In genomic region chr7:137267441-137267840, GRCm38 (mm10) we compare ENCODE assay signal across 10 mouse cellular contexts. TPM values are rescaled to one million over a fixed set of nuclear protein-coding genes. Genes with fewer than 3 reads are reported as not detected.
DNase-seq lines count a peak whose midpoint lies in the region; ATAC-seq and TF ChIP-seq lines count a peak whose summit lies in the region.
"Had no signal": no experiment of that assay in that cellular context is flagged by ENCODE, and none has a peak within 500 bp of the region (broad histone marks: within the 10 kb centered on the region; RNA-seq: fewer than 3 reads in every experiment).

No protein-coding gene starts in this region.

- peak; percentile 35 to 39 for DNase-seq in heart, adult 2 months
- no peak for DNase-seq in heart, embryonic 10.5 days (ENCODE audit: low spot score)
- no peak for DNase-seq in hindbrain, embryonic 10.5 days (ENCODE audit: low spot score)
- DNase-seq in testis, postnatal 14 days (ENCODE audit: low spot score): no peak
- no peak for DNase-seq in urinary bladder, postnatal 14 days (ENCODE audit: low spot score)
- no peak for DNase-seq in cerebellum, adult 11-12 months
- DNase-seq: cerebellum, adult 18-20 months; thymus, postnatal 25 days had no signal

- no peak overlapping the region for H3K4me3 ChIP-seq in heart, adult 2 months
- H3K4me3 ChIP-seq in heart, embryonic 10.5 days: no peak overlapping the region
- no peak overlapping the region for H3K4me3 ChIP-seq in embryonic facial prominence, embryonic 13.5 days
- no peak overlapping the region for H3K4me3 ChIP-seq in hindbrain, embryonic 10.5 days
- no peak overlapping the region for H3K4me3 ChIP-seq in midbrain, embryonic 15.5 days

- 55% methylated on average over 9 of the region's 9 CpGs for WGBS in heart, adult 2 months
- WGBS in heart, embryonic 10.5 days: 75% methylated on average over 9 of the region's 9 CpGs
- 57% methylated on average over 9 of the region's 9 CpGs for WGBS in embryonic facial prominence, embryonic 13.5 days
- 66% methylated on average over 9 of the region's 9 CpGs for WGBS in hindbrain, embryonic 10.5 days
- 63% methylated on average over 9 of the region's 9 CpGs for WGBS in midbrain, embryonic 15.5 days

- no peak overlapping the region for H3K27ac ChIP-seq in heart, adult 2 months
- no peak overlapping the region; the same call in 1 of the 2 replicates for H3K27ac ChIP-seq in heart, embryonic 10.5 days
- peak overlapping the region; percentile 19; the same call in 1 of the 2 replicates for H3K27ac ChIP-seq in embryonic facial prominence, embryonic 13.5 days
- peak overlapping the region; percentile 24 for H3K27ac ChIP-seq in hindbrain, embryonic 10.5 days
- peak overlapping the region; percentile 18; the same call in 1 of the 2 replicates for H3K27ac ChIP-seq in midbrain, embryonic 15.5 days

- no peak for ATAC-seq in embryonic facial prominence, embryonic 13.5 days (ENCODE audit: insufficient number of reproducible peaks, insufficient read depth, low FRiP score, low TSS enrichment, low read depth)
- no peak for ATAC-seq in midbrain, embryonic 15.5 days (replicated peaks)

- intact Hi-C loops in heart, adult 2 months (cut with DNase I): no loop called here

- H3K9ac ChIP-seq in heart, adult 2 months (ENCODE audit: low read depth, low read length): no peak overlapping the region
- peak overlapping the region; percentile 16; the same call in 1 of the 2 replicates for H3K9ac ChIP-seq in embryonic facial prominence, embryonic 13.5 days
- H3K9ac ChIP-seq in midbrain, embryonic 15.5 days: no peak overlapping the region

- no peaks in the 10 kb centered on the region for H3K36me3 ChIP-seq in heart, adult 2 months (ENCODE audit: control insufficient read depth, insufficient read depth, low read length)
- no peaks in the 10 kb centered on the region for H3K36me3 ChIP-seq in heart, embryonic 10.5 days
- H3K36me3 ChIP-seq in embryonic facial prominence, embryonic 13.5 days: no peaks in the 10 kb centered on the region
- no peaks in the 10 kb centered on the region for H3K36me3 ChIP-seq in hindbrain, embryonic 10.5 days
- H3K36me3 ChIP-seq in midbrain, embryonic 15.5 days (replicated peaks): no peaks in the 10 kb centered on the region

- no peaks in the 10 kb centered on the region for H3K9me3 ChIP-seq in heart, embryonic 10.5 days
- no peaks in the 10 kb centered on the region for H3K9me3 ChIP-seq in embryonic facial prominence, embryonic 13.5 days
- no peaks in the 10 kb centered on the region for H3K9me3 ChIP-seq in hindbrain, embryonic 10.5 days
- no peaks in the 10 kb centered on the region for H3K9me3 ChIP-seq in midbrain, embryonic 15.5 days

- H3K4me2 ChIP-seq in embryonic facial prominence, embryonic 13.5 days: no peak overlapping the region
- peak overlapping the region; percentile 11; the same call in 1 of the 2 replicates for H3K4me2 ChIP-seq in midbrain, embryonic 15.5 days

- H3K79me2 ChIP-seq in heart, adult 2 months (replicated peaks; ENCODE audit: control insufficient read depth, insufficient read depth, low read length): no peaks in the 10 kb centered on the region

- TF ChIP-seq POLR2A in heart, adult 2 months (IDR thresholded peaks at IDR 0.05; ENCODE audit: insufficient read depth, low read depth, low read length): no peak

- H3K27me3 ChIP-seq in heart, adult 2 months (ENCODE audit: control insufficient read depth, insufficient read depth, low read length): no peaks in the 10 kb centered on the region
- H3K27me3 ChIP-seq in heart, embryonic 10.5 days (ENCODE audit: insufficient read depth, poor library complexity, severe bottlenecking): peaks cover 55% of the 10 kb centered on the region
- H3K27me3 ChIP-seq in embryonic facial prominence, embryonic 13.5 days: peaks cover 17% of the 10 kb centered on the region
- H3K27me3 ChIP-seq in hindbrain, embryonic 10.5 days (ENCODE audit: insufficient read depth, poor library complexity, severe bottlenecking): peaks cover 22% of the 10 kb centered on the region
- no peaks in the 10 kb centered on the region for H3K27me3 ChIP-seq in midbrain, embryonic 15.5 days (replicated peaks)

- H3K4me1 ChIP-seq in heart, adult 2 months (ENCODE audit: control insufficient read depth, insufficient read depth, low read length): no peaks in the 10 kb centered on the region; the same call in none of the 2 replicates
- H3K4me1 ChIP-seq in heart, embryonic 10.5 days: peaks cover 32% of the 10 kb centered on the region
- peaks cover 69% of the 10 kb centered on the region for H3K4me1 ChIP-seq in embryonic facial prominence, embryonic 13.5 days
- H3K4me1 ChIP-seq in hindbrain, embryonic 10.5 days (replicated peaks): peaks cover 87% of the 10 kb centered on the region
- H3K4me1 ChIP-seq in midbrain, embryonic 15.5 days: peaks cover 84% of the 10 kb centered on the region

- TF ChIP-seq EP300 in heart, adult 2 months (IDR thresholded peaks at IDR 0.05; ENCODE audit: insufficient read depth, low read depth, low read length): no peak

- TF ChIP-seq CTCF in heart, adult 2 months (IDR thresholded peaks at IDR 0.05): no peak

RNA-seq across cellular contexts. Expression of gene Ebf3, which starts 46.8 kb away (rescaled TPM):
- 1 to 10 TPM; 6.1 to 7.5 TPM for total RNA-seq in heart, adult 2 months (2021)
- polyA plus RNA-seq in heart, adult 2 months (2012; rRNA removed): 5.0 and 6.0 TPM in 2 replicates
- 1.3 and 3.5 TPM in 2 replicates for polyA plus RNA-seq in heart, embryonic 10.5 days (2016; fragmentation: Nextera tagmentation; extraction: Ambion mirVana)
- 8.6 and 11.6 TPM in 2 replicates for polyA plus RNA-seq in embryonic facial prominence, embryonic 13.5 days (2015; fragmentation: Nextera tagmentation; extraction: Ambion mirVana)
- 5.7 and 7.4 TPM in 2 replicates for polyA plus RNA-seq in hindbrain, embryonic 10.5 days (2016; fragmentation: Nextera tagmentation; extraction: Ambion mirVana)
- polyA plus RNA-seq in midbrain, embryonic 15.5 days (2015; fragmentation: Nextera tagmentation; extraction: Ambion mirVana): 14.6 and 14.9 TPM in 2 replicates

Comparison
In these comparisons a context has a peak if more than half of its experiments do, and no peak if none do; other contexts are left out.
1. DNase-seq: peak in heart, adult 2 months (2 of 2); none in heart, embryonic 10.5 days (single experiment), hindbrain, embryonic 10.5 days (single experiment), testis, postnatal 14 days (single experiment), urinary bladder, postnatal 14 days (single experiment) and cerebellum, adult 11-12 months (single experiment).
2. H3K27ac ChIP-seq: peak in embryonic facial prominence, embryonic 13.5 days (single experiment), hindbrain, embryonic 10.5 days (single experiment) and midbrain, embryonic 15.5 days (single experiment); none in heart, adult 2 months (single experiment) and heart, embryonic 10.5 days (single experiment).